Mouse (Mus musculus) erythroblast, embryonic 14.5 days (primary cell): ENCODE data around the gene Maml3. TPM values are rescaled to one million over a fixed set of nuclear protein-coding genes. Genes with fewer than 3 reads are reported as not detected.

Experiments used
- H3K27me3 ChIP-seq: 2 replicates; pipeline ENCODE4 v1.6.1; 2012; ENCODE audit warnings: inconsistent platforms; ENCODE audit not compliant: control insufficient read depth
- H3K36me3 ChIP-seq: 2 replicates; pipeline ENCODE4 v1.6.1; 2012; ENCODE audit warnings: mild to moderate bottlenecking, inconsistent platforms; ENCODE audit not compliant: control insufficient read depth
- H3K4me1 ChIP-seq: 2 replicates; pipeline ENCODE4 v1.6.1; 2012; ENCODE audit warnings: inconsistent platforms; ENCODE audit not compliant: control insufficient read depth
- H3K4me3 ChIP-seq: replicated peaks from 2 replicates; pipeline ENCODE3; 2012; ENCODE audit warnings: moderate library complexity, mild to moderate bottlenecking, inconsistent platforms
- H3K9me3 ChIP-seq: 2 replicates; pipeline ENCODE4 v1.6.1; 2012; ENCODE audit warnings: low read length, inconsistent platforms, mixed read lengths; ENCODE audit not compliant: control insufficient read depth
- GATA1 ChIP-seq: IDR thresholded peaks from 2 replicates; pipeline ENCODE4 v1.6.1; 2012; ENCODE audit warnings: low read length, inconsistent platforms, mixed read lengths
- TAL1 ChIP-seq: IDR thresholded peaks from 3 replicates; pipeline ENCODE4 v1.6.1; 2012; ENCODE audit warnings: low read length, inconsistent platforms, mixed read lengths
- polyA plus RNA-seq: library from polyadenylated mRNA; stranded (reverse); fragments of >175 nt; gene quantifications from 2 replicates; pipeline ENCODE4 v1.2.3, GENCODE M21; 2012

Maml3 gene
- polyA plus RNA-seq, 1 experiment, result 0.04 TPM

- Histone ChIP-seq H3K27me3 (peaks cover 19% of the 10 kb centered on the region), H3K4me3 (peak overlapping the region; percentile 42), H3K9me3 (no peaks in the 10 kb centered on the region), H3K36me3 (no peaks in the 10 kb centered on the region), H3K4me1 (peaks cover 4% of the 10 kb centered on the region)
- TF ChIP-seq TAL1 (no peak), GATA1 (no peak)
Measured at GRCm38 (mm10) chr3:52069304-52070162, 35.3 kb downstream of the Maml3 start.

DNA sequence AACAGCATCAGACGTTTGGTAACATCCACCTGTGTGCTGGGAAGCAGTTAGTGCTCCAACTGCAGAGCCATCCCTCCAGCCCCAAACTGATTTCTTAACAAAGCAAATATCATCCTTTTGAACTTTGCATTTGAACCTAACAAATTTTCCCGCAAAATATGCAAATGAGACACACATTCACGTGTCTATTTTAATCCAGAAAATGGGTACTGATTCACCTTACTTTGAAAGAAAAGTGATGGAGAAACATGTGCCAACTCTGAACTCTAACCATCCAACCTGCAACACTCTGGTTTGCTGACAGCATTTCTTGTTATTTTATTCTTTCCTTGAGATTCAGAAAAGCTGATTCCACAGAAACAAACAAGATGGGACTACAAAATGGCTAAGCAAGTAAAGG, 36.0 kb downstream of the Maml3 start:
- TF ChIP-seq GATA1 (no peak), TAL1 (no peak)
- Histone ChIP-seq H3K4me1 (peaks cover 4% of the 10 kb centered on the region), H3K4me3 (no peak overlapping the region), H3K9me3 (no peaks in the 10 kb centered on the region), H3K27me3 (peaks cover 19% of the 10 kb centered on the region), H3K36me3 (no peaks in the 10 kb centered on the region)

DNA sequence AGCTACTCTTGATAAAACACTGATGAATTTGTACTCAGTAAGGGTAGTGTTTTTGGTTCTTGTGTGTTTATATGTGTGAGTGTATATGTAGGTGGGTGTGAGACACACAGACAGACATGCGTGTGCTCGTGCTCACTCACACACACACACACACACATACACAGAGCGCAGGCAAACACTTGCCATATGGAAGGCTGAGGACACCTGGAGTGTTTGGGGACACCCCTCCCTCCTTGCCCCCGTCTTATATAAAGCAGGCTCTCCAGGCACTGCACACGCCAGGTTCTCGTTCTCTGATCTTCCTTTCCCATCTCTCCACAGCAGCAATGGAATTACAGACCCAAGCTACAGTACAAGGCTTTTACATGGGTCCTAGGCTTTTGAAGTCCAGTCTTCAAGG, 37.7 kb downstream of the Maml3 start:
- TF ChIP-seq TAL1 (no peak), GATA1 (no peak)
- Histone ChIP-seq H3K4me3 (no peak overlapping the region), H3K27me3 (peaks cover 19% of the 10 kb centered on the region), H3K9me3 (no peaks in the 10 kb centered on the region), H3K4me1 (peaks cover 4% of the 10 kb centered on the region), H3K36me3 (no peaks in the 10 kb centered on the region)

DNA sequence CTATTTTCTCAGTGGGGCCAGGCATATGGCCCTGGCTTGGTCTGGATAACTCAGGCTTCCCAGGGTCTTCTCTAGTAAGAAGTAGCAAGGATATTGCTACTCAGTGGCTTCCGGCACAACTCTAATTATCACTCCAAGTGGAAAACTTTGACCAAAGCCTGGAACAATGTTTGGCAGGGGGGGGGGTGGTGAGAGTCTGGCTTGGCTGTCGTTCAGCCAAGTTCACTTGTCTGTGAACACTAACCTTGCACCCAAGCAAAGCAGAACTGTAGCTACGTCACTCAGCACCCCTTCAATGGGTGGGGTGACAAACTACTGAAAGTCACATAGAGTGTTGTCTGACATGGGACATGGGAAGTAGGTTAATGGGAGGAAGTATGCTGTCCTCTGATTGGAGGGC, 38.7 kb downstream of the Maml3 start:
- Histone ChIP-seq H3K4me3 (no peak overlapping the region), H3K27me3 (peaks cover 19% of the 10 kb centered on the region)
- TF ChIP-seq GATA1 (no peak), TAL1 (no peak)

GRCm38 (mm10) chr3:52063261-52063655, 41.6 kb downstream of the Maml3 start:
- Histone ChIP-seq H3K4me1 (no peaks in the 10 kb centered on the region), H3K9me3 (no peaks in the 10 kb centered on the region), H3K36me3 (no peaks in the 10 kb centered on the region), H3K27me3 (no peaks in the 10 kb centered on the region), H3K4me3 (no peak overlapping the region)
- TF ChIP-seq GATA1 (no peak), TAL1 (no peak)

More for the DNA sequence above, 38.7 kb downstream of the Maml3 start:
- Histone ChIP-seq H3K36me3 (no peaks in the 10 kb centered on the region), H3K4me1 (peaks cover 4% of the 10 kb centered on the region), H3K9me3 (no peaks in the 10 kb centered on the region)

- H3K27me3 ChIP-seq, result no peaks in the 10 kb centered on the region
- TF ChIP-seq GATA1 (no peak), TAL1 (no peak)
- H3K4me3 ChIP-seq, result no peak overlapping the region
- H3K4me1 ChIP-seq, result no peaks in the 10 kb centered on the region
- H3K9me3 ChIP-seq, result no peaks in the 10 kb centered on the region
- no peaks in the 10 kb centered on the region for H3K36me3 ChIP-seq
Measured at GRCm38 (mm10) chr3:52062389-52063260, 42.3 kb downstream of the Maml3 start.

DNA sequence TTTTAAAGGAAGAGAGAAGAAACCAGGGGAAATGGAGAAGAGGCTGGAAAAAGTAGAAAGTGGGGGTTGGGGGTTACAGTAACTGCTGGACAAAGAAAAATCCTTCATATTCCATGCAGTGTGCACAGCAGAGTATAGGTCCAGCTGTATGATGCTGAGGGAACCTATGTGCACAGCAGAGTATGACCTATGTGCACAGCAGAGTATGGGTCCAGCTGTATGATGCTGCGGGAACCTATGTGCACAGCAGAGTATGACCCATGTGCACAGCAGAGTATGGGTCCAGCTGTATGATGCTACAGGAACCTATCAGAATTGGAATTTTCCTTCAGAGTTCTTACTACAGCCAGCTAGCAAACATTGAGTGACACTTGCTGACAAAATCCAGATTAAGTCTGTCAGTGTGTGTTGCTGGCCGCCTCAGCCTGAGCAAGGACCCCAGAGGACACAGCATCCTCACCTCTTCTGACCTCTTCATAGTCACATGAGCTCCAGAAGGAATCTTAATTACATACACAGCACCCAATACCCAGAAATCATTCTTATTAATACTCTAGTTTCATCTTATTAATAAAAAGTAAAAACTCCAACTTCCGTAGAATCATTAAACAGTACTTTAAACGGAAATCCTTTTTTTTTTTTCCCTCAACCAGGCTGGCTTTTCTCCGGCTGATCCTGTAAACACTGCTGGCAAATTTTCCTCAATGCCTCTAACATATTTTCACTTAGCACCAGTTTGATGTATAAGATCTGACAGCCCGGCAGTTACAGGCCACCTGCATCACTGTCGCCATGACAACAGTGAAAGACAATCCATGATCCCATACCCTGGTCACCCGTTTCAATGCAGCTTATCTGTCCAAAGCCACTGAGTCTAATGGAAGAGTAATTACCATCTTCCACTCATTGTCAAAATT, 43.1 kb downstream of the Maml3 start:
- Histone ChIP-seq H3K27me3 (no peaks in the 10 kb centered on the region), H3K4me3 (no peak overlapping the region), H3K4me1 (no peaks in the 10 kb centered on the region), H3K36me3 (no peaks in the 10 kb centered on the region), H3K9me3 (no peaks in the 10 kb centered on the region)
- TF ChIP-seq GATA1 (no peak), TAL1 (no peak)

- H3K36me3 ChIP-seq, result no peaks in the 10 kb centered on the region
- no peaks in the 10 kb centered on the region for H3K27me3 ChIP-seq
- no peaks in the 10 kb centered on the region for H3K4me1 ChIP-seq
- no peaks in the 10 kb centered on the region for H3K9me3 ChIP-seq
- H3K4me3 ChIP-seq, result no peak overlapping the region
- TF ChIP-seq TAL1 (no peak), GATA1 (no peak)
Measured at GRCm38 (mm10) chr3:52060886-52061285, 44.0 kb downstream of the Maml3 start.
